13 mouse cellular contexts compared by ENCODE assay signal in genomic region chr10:109047537-109047936, GRCm38 (mm10). TPM values are rescaled to one million over a fixed set of nuclear protein-coding genes. Genes with fewer than 3 reads are reported as not detected.
"Had no signal": no experiment of that assay in that cellular context is flagged by ENCODE, and none has a peak within 500 bp of the region (broad histone marks: within the 10 kb centered on the region; RNA-seq: fewer than 3 reads in every experiment).

No protein-coding gene starts in this region.

- DNase-seq: gastrocnemius, adult 2 months; gastrocnemius, postnatal 10 days; gastrocnemius, postnatal 25 days; heart, adult 18-20 months; heart, postnatal 10 days; heart, postnatal 4 days; kidney, adult 18-20 months; kidney, adult 8-10 months; kidney, postnatal 10 days; kidney, postnatal 25 days; kidney, postnatal 4 days; liver had no signal

RNA-seq across cellular contexts. Expression of gene Syt1, which starts 36.8 kb away (rescaled TPM):
- total RNA-seq: gastrocnemius, adult 2 months; gastrocnemius, postnatal 25 days; granulocyte monocyte progenitor cell, adult 5-6 weeks had no signal
